Mouse (Mus musculus) C2C12 (cell line): ENCODE results near the gene Gucy2d.

Experiments
- CEBPB ChIP-seq: IDR thresholded peaks from one replicate; pipeline ENCODE4 v1.6.1; 2011; ENCODE audit warnings: low read depth, mild to moderate bottlenecking, control low read depth, moderate library complexity
- CTCF ChIP-seq: IDR thresholded peaks from one replicate; pipeline ENCODE4 v1.5.1; 2011; ENCODE audit not compliant: control insufficient read depth, insufficient read depth, insufficient read length
- FOSL1 ChIP-seq: IDR thresholded peaks from one replicate; pipeline ENCODE4 v1.8.0; 2011; ENCODE audit warnings: mild to moderate bottlenecking, low read length; ENCODE audit not compliant: poor library complexity, insufficient read depth, severe bottlenecking
- MAX ChIP-seq: IDR thresholded peaks from one replicate; pipeline ENCODE4 v1.6.1; 2011; ENCODE audit warnings: mild to moderate bottlenecking, control low read depth
- MYOD1 ChIP-seq: IDR thresholded peaks from one replicate; pipeline ENCODE4 v1.6.1; 2011; ENCODE audit warnings: low read depth; ENCODE audit not compliant: control insufficient read depth, insufficient read length
- MYOG ChIP-seq: IDR thresholded peaks from one replicate; pipeline ENCODE4 v1.6.1; 2011; ENCODE audit not compliant: control insufficient read depth, insufficient read length; ENCODE audit errors: extremely low read depth
- USF1 ChIP-seq: IDR thresholded peaks from one replicate; pipeline ENCODE4 v1.6.1; 2011; ENCODE audit warnings: low read depth, mild to moderate bottlenecking, control low read depth, moderate library complexity

- no peak for TF ChIP-seq CTCF
- no peak for TF ChIP-seq MAX
- TF ChIP-seq CEBPB, result no peak
- TF ChIP-seq FOSL1, result no peak
- no peak for TF ChIP-seq USF1
- TF ChIP-seq MYOG, result no peak
- TF ChIP-seq MYOD1, result no peak
Observed at GRCm38 (mm10) chr7:98493901-98494480, 53.8 kb downstream of the Gucy2d start.
